Mouse (Mus musculus) cerebellum, adult 2 months (tissue): ENCODE measurements around the gene 6430548M08Rik.

Experiments
- CTCF ChIP-seq: fragments of 200-500 bp; IDR thresholded peaks from 2 replicates; pipeline ENCODE4 v1.5.1; 2011; ENCODE audit warnings: low read depth, mild to moderate bottlenecking, control low read depth, low read length, moderate library complexity, borderline replicate concordance; ENCODE audit not compliant: insufficient read depth
- POLR2A ChIP-seq: fragments of 200-500 bp; IDR thresholded peaks from 2 replicates; pipeline ENCODE4 v1.6.1; 2011; ENCODE audit warnings: low read length, control low read depth, borderline replicate concordance; ENCODE audit not compliant: insufficient read depth

- TF ChIP-seq POLR2A (peak; percentile 46; the same call in 1 of the 2 replicates), CTCF (peak; percentile 62; the same call in 1 of the 2 replicates)
Measured at GRCm38 (mm10) chr8:120133169-120133568, 19.2 kb downstream of the 6430548M08Rik start.
